Mouse (Mus musculus) cerebral cortex, adult 2 months (tissue): Measurements from ENCODE around the gene Cux1.

Experiments
- WGBS: fragments of 180-500 bp; shearing (Covaris S2); methylation state at CpG from one replicate; pipeline ENCODE4 v1.1.7; 2018; 5-methylcytosine and 5-hydroxymethylcytosine counted together

Cux1 gene

DNA sequence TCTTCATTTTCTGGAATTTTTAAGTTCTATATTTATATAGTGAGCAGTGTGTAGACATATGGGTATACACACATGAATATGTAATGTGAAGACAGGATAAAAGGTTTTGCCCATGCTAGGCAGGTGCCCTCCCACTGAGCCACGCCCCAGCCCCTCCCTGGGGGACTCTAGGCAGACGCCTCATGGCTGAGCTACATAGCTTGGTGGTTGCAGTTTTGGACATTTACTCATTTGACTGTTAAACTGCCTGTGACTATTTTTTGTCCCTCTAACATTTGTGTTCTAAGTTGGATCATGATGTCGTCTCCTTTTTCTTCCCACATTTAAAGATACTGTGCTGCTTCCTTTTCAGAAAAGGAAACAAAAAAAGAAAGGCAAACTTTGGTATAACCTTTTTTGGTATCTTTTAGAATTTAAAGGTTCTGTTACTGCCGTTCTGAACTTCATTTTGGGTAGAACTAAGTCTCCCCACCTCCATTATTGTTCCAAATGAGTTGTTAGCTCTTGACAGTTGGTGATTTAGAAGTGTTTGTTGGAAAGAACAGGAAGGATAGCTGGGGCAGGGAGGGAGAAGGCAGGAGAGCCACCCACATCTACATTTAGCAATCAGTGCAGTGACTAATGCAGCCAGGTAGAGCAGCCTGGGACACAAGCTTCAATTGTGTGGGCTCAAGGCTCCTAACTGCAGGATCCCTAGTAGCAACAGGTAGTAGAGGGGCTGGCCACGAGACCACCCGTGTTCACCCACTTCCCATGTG, 204.6 kb downstream of the Cux1 start:
- 72% methylated on average over 6 of the region's 6 CpGs for WGBS

DNA sequence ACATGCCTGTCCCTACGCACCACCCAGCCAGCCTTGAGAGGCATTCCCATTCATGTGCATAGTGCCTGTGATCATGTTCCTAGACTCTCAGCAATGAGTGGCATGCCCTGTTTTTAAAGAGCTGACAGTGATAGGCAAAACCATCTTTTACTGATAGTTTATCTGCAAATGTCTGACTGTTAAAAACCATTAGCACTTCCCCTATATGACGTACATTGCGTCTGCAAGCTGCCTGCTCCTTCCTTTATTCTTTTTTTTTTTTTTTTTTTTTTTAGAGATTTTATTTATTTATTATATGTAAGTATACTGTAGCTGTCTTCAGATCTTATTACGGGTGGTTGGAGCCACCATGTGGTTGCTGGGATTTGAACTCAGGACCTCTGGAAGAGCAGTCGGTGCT, 205.3 kb downstream of the Cux1 start:
- 76% methylated on average over 5 of the region's 5 CpGs for WGBS

DNA sequence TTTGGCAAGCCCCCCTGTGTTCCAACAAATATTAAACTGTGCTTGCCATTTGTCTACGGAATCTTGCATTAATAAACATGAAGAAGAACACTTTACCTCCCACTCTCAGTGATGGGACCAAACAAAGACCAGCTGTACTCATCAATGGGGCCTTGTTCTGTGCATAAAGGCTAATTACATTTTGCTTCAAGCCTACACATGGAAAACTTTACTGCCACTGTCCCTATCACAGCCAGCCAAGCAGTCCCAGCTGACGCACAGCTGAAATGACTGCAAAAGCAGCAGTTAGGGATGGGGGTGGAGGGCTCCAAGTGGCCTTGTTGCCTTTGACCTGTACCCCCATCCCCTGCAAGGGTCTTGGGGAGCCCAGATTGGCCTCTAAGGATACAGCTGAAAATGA, 210.1 kb downstream of the Cux1 start:
- WGBS, result 58% methylated on average over 2 of the region's 2 CpGs

DNA sequence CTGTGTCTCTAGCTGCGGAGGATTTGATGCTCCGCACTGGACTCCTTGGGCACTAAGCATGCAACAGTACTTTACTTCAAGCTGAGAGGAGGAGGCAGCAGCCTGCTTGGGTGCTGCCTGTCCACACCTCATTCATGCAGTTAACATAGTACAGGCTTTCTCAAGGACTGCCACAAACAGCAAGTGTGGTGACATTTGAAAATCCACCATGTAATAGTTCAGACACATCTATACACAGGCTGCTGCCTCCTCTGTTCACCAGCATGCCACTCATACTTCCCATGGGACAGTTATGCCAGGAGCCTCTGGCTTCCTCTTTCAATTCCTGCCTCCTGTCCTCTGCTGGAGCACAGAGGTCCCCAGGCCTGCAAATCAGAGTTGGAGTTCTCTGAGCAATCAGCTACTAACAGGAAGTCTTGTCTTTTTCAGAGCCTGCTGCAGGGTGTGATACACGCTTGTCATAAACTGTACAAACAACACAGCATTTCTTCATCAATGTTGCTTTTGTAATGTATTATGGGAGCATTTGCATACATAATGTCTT, 211.6 kb downstream of the Cux1 start:
- WGBS, result 85% methylated on average over 3 of the region's 3 CpGs

DNA sequence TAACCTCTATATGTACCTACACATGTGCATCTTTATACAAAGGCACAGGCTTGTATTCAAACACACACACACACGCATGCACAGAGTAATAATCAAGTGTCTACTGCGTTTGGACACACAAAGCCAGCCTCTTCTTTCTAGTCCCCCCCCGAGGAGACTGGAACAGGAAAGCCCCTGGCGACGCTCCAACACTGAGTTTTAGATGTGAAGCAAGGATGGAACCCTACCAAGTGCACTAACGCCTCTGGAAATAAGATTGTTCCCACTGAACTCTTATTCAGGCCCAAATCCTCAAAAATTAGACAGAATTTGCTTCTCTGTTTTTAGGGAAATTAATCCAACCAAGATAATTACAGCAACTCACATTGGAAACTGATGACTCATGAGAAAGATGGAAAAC, 212.6 kb downstream of the Cux1 start:
- 54% methylated on average over 6 of the region's 6 CpGs for WGBS

- 57% methylated on average over 8 of the region's 8 CpGs for WGBS
These were observed 214.2 kb downstream of the Cux1 start for GRCm38 (mm10) chr5:136353114-136353513.

- 75% methylated on average over 15 of the region's 15 CpGs for WGBS
These were observed 224.0 kb downstream of the Cux1 start for GRCm38 (mm10) chr5:136343156-136343890.

GRCm38 (mm10) chr5:136336798-136337527, 230.3 kb downstream of the Cux1 start:
- WGBS, result 83% methylated on average over 4 of the region's 4 CpGs

DNA sequence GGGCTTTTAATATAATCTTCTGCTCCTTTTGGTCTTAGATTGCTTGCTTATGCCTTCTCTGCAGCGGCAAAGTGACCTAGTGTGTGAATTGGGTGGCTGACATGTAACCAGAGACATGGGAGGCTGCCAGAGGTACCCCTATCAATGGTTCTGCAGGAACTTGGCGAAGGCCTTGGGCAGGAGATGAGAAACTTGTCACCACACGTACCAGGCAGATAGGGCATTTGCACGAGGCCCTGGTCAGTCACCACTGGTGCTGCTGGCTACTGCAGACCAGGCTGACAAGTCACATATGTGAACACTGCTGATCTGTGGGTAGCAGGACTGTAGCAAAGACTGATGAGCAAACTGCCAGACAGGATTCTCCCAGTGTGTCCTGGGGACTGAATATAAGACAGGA, 231.6 kb downstream of the Cux1 start:
- WGBS, result 93% methylated on average over 4 of the region's 4 CpGs

DNA sequence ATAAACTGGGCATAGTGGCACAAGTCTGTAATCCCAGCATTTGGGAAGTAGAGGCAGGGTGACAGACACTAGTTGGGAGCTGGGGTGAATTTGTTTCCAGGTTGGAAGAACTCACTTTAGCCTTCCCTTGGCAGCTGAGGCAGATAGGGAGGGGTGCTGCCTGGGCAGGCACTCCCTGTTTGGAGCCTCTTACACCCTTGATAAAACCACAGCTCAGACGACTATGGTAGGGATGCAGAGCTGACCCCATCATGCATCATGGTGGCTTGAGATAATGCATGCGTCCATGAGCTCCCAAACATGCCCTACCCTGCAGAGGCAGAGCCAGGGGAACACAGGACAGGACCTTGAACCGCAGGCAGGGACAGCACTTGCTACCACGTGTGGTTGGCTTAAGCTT, 232.5 kb downstream of the Cux1 start:
- 89% methylated on average over 4 of the region's 4 CpGs for WGBS

- WGBS, result 94% methylated on average over 1 of the region's 1 CpGs
These were observed 233.2 kb downstream of the Cux1 start for GRCm38 (mm10) chr5:136334051-136334450.

- WGBS, result 74% methylated on average over 11 of the region's 11 CpGs
These were observed 234.4 kb downstream of the Cux1 start for GRCm38 (mm10) chr5:136332786-136333462.

DNA sequence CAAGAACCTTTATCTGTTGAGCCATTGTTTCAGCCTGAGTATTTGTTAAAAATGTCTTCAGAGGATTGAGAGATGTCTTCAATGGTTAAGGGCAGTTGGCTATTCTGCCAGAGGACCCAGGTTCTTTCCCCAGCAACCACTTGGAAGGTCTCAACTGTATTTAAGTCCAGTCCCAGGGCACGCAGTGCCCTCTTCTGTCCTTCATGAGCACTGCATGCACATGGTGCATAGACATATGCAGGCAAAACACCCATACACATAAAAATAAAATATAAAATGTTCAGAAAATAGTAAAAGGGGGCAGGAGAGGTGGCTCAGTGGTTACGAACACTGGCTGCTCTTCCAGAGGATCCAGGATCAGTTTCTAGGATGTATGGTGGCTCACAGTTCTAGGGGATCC, 239.6 kb downstream of the Cux1 start:
- WGBS, result 92% methylated on average over 2 of the region's 2 CpGs

- WGBS, result 78% methylated on average over 13 of the region's 13 CpGs
These were observed 240.7 kb downstream of the Cux1 start for GRCm38 (mm10) chr5:136326626-136327025.

- 54% methylated on average over 4 of the region's 4 CpGs for WGBS
These were observed 242.8 kb downstream of the Cux1 start for GRCm38 (mm10) chr5:136324506-136324905.

DNA sequence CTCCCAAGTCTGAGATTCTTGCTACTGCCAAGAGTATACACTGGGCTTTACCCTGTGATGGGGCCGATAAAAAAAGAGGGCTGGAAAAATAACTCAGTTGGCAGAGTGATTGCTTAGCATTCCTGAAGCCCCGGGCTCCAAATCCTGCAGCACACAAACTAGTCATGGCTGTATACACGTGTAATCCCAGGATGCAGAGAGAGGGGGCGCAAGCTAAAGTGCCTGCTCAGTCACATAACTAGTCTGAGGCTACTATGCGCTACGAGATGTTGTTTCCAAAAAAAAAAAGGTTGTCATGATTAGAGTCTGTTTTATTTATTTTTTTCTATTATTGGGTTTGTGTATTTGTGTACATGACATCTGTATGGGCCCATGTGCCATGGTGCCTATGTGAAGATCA, 245.9 kb downstream of the Cux1 start:
- WGBS, result 76% methylated on average over 6 of the region's 6 CpGs

DNA sequence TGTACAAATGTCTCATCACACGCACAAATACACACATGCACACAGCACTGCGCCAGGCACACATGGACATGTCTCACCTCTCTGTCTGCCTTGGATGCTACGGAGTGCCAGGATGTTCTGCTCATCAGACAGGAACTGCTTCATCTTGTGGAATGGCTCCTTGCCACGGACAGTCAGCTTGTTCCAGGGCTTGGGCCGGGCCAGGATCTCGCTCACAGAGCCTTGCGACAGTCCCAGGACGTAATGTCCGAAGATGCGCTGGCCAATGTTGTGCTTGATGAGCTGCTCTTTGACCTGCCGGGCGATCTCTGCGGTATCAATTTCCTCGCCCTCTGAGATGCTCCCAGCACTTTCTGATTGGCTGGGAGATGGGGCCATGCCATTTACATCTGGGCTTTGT, 254.7 kb downstream of the Cux1 start:
- WGBS, result 95% methylated on average over 14 of the region's 14 CpGs

DNA sequence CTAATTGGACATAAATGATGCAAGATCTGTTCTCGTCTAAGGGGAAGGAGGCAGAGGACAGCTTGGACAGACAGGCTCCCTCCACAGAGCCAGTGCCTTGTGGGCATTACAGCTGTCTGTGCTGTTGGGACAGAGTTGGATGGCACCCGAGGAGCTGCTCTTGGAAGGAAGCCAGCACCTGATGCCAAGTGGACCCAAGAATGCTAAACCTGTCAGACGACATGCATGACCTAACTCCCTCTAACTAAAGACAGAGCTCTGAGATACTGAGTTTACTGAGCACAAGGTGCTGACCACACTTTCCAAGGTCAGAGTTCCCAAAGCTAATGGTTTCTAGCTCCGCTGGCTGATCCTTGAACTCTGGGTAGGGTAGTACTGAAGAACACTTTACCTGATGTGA, 255.1 kb downstream of the Cux1 start:
- 61% methylated on average over 4 of the region's 4 CpGs for WGBS

GRCm38 (mm10) chr5:136306254-136306653, 261.0 kb downstream of the Cux1 start:
- 68% methylated on average over 5 of the region's 5 CpGs for WGBS

GRCm38 (mm10) chr5:136303409-136303983, 263.8 kb downstream of the Cux1 start:
- 71% methylated on average over 19 of the region's 19 CpGs for WGBS

DNA sequence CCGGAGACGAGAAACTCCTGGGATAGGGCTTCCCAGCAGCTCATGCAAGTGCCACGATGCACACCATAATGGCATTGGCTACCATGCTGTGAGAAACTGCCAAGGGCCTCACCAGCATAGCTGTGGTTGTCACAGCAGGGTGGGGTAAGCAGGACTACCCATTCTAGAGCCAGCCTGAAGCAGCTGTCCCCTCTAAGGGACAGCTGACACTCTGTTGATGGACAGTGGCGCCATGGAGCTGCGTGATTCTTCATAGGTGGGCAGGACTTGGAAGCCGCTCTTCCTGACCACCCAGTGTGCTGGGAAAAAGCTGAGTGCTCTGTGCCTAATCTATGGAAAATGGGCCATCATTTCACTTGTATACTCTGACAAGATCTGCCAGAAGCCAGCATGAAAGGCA, 266.4 kb downstream of the Cux1 start:
- WGBS, result 89% methylated on average over 6 of the region's 6 CpGs
